Mouse (Mus musculus) G1E-ER4 (cell line): ENCODE data around the gene Hipk3. TPM values are rescaled to one million over a fixed set of nuclear protein-coding genes. Genes with fewer than 3 reads are reported as not detected.

Experiments
- GATA1 ChIP-seq: IDR thresholded peaks from one replicate; pipeline ENCODE4 v1.8.0; 2012; ENCODE audit warnings: low read length, inconsistent platforms
- polyA plus RNA-seq: library from polyadenylated mRNA; stranded (reverse); fragments of >175 nt; gene quantifications from 2 replicates; pipeline ENCODE4 v1.2.3, GENCODE M21; 2012

Hipk3 gene
- polyA plus RNA-seq, 1 experiment, result 11.1 TPM

- no peak for TF ChIP-seq GATA1
Observed at GRCm38 (mm10) chr2:104489851-104490250, 4.4 kb downstream of the Hipk3 start.

DNA sequence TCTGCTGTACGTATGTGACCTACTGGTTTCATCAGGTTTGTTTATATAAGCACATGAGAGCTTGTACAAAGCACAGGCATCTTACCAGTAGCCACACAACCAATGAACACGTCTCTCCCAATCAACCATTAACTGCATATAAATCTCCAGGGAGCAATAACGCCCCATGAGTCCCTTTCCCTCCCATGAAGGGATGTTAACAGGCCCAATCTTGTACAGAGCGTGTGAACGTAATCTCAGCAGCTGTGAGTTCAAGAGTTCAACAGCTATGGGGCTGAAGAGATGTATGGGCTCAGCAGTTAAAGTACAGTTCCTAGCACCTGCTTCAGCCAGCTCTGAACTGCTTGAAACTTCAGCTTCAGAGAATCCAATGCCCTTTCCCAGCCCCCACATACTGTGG is 9.8 kb downstream of the Hipk3 start:
- TF ChIP-seq GATA1, result no peak

- no peak for TF ChIP-seq GATA1
Observed at GRCm38 (mm10) chr2:104482156-104482555, 12.1 kb downstream of the Hipk3 start.

DNA sequence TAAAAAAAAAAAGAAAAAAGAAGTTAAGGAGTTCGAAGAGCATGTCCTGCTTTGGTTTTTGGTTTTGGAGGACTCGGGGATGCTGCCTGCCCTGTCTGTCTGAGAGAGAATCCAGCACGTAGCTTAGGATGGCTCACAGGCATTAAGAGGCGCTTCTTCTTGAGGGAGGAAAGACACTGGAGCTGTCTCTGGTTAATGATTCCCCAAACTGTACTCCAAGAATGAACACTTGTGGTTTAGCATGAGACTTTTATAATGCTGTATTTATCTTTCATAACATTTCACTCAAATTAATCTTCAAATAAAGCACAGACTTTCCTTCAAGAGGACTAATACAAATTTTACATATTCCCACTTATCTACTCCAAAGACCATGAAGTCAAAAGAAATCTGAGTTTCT is 15.2 kb downstream of the Hipk3 start:
- no peak for TF ChIP-seq GATA1

GRCm38 (mm10) chr2:104477398-104478015 is 16.7 kb downstream of the Hipk3 start:
- TF ChIP-seq GATA1, result no peak

DNA sequence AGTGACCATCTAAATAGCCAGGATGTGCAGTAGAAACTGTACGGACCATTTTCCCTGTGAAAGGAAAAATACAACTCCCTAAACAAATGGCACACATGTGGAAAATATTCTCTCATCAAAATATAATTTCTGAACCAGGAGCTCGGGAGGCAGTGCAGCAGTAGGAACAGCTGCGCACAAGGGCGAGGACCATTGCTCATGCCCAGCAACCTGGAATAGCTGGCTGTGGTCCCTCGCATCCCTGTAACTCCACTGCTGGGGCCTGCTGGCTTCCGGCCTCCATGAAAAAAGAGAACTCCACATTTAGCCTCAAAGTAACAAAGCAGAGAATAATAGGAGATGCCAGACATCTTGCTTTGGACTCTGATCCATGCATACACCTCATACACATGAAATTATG is 22.2 kb downstream of the Hipk3 start:
- TF ChIP-seq GATA1, result no peak

DNA sequence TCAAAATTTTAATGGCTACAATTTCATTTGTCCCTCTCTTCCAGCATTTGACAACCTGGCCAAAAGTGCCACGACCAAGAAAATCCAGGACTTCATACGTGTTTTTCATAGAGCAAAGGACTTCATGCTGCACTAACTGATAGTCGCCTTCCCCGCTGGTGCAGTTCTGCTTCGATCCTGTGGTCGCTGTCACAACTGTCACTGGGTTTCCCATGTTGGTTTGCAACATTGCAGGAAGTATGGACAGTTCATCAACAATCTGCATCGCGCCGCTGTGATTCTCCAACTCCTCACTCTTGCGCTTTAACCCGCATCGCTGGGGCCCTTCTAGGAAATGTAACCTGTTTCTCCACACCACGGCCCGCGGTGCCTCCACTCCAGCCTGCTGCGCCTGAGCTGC is 23.1 kb downstream of the Hipk3 start:
- no peak for TF ChIP-seq GATA1

- TF ChIP-seq GATA1, result no peak
Observed at GRCm38 (mm10) chr2:104470536-104470935, 23.7 kb downstream of the Hipk3 start.

GRCm38 (mm10) chr2:104468419-104468818 is 25.8 kb downstream of the Hipk3 start:
- no peak for TF ChIP-seq GATA1

DNA sequence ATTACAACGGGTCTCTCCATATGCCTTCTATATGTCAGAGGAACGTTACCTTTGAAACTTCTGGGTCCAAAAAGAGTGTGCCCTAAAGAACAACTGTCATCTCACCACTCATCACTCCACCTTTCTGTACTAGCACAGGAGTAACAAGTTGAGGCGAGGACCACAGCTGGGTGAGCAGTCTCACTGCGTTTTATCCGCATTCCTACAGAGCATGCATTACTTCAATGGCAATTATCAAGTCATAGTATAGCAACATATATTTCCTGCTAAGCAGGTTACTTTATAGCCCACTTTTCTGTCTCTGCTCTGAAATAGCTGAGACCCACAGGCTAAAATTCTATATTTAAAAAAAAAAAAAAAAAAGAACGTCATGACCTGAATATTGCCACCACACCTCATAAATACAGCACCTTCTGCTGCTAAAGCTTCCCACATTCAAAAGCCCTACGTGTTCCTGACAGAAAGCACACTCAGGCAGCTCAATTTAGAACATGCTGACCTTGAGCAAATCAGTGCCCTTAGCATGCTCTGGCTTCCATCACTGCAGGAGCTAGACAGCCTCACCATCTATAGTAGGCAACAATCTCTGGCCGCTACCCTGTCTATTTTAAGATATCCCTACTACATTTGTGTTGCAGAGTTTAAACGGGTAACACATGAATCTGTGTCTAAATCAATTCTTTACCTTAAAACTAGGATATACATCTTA is 27.2 kb downstream of the Hipk3 start:
- no peak for TF ChIP-seq GATA1

DNA sequence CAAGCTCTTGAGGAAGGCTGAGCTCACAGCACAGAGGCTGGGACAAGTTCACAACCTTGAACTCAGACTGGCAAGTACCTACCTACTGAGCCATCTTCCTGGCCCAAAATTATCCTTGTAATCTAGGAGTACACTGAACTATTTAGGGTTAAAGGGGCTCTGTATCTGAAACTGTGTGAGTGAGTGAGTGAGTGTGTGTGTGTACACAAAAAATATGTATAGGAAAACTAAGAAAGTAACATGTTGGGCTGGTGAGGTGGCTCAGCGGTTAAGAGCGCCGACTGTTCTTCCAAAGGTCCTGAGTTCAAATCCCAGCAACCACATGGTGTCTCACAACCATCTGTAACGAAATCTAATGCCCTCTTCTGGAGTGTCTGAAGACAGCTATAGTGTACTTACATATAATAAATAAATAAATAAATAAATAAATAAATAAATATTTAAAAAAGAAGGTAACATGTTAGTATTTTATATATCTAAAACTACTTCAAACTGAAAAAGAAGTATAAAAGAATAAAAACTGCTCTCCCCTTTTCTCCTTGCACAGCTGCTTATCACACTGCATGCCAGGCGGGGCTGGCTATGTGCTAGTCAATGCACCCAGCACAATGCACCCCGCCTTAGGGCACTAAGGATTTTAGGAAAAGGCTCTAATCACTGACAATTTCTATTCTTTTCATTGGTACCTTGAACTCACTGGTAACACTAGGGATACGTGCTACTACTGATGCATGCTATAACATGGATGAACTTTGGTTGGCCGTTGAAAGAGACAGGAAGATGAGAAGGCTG is 28.4 kb downstream of the Hipk3 start:
- TF ChIP-seq GATA1, result no peak

GRCm38 (mm10) chr2:104460021-104460420 is 34.2 kb downstream of the Hipk3 start:
- no peak for TF ChIP-seq GATA1

DNA sequence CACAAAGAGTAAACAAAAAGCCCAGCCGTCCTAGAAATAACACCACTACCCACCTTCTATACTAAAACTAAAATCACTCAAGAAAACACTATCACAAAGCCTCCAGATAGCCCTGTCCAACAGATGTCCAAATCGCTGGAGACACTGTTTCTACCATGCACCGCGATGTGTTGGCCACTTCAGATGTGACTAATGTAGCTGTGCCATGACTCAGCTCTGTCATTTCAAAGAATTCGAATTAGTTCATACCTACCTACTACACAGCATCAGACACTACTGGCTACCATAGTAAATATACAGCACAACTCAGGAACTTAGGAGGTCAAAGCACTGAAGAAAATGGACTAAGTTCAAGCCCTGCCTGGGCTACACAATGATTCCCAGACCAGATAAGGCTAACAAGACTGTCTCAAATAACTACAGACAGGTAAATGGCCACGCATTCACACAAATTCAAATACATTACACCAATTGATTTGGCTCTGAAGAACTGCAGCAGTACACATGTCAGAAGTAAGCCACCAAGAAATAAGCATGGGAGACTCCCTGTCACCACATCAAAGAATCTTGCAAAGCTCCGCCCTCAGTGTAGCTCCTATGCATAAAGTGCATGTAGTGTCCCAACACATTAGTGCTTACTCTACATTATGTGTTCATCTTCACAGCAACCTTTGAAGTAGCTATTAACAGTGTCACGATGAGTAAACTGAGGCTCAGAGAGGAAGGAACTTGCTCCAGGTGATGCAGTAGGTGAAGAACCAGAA is 35.5 kb downstream of the Hipk3 start:
- no peak for TF ChIP-seq GATA1

GRCm38 (mm10) chr2:104457106-104457505 is 37.1 kb downstream of the Hipk3 start:
- TF ChIP-seq GATA1, result no peak

DNA sequence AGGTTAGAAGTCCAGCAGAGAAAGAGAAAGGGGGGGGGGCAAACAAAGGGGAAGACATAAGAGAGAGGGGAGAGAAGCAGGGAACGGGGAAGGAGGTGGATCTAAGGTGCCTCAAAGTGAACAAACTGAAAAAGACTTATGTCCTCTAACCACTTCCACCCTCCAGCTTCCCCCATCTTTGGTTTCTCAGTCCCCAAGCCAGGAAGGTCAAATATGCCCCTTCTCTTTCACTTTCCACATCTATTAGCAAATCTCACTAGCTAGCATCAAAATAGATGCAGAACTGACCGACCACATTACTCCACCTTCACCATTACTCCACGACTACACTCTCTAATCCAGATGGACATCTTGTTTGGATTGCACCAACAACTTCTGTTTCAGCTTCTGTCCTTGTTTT is 43.6 kb downstream of the Hipk3 start:
- no peak for TF ChIP-seq GATA1

GRCm38 (mm10) chr2:104449191-104449590 is 45.1 kb downstream of the Hipk3 start:
- TF ChIP-seq GATA1, result no peak
